Mouse (Mus musculus) megakaryocyte, adult 5-6 weeks (primary cell): ENCODE results near the gene Col5a1. TPM values are rescaled to one million over a fixed set of nuclear protein-coding genes. Genes with fewer than 3 reads are reported as not detected.

Experiments
- ATAC-seq: 2 replicates; pipeline ENCODE4 v1.8.0; 2016; ENCODE audit warnings: mild to moderate bottlenecking, inconsistent platforms; ENCODE audit not compliant: poor library complexity, severe bottlenecking
- total RNA-seq, 2 experiments: library from RNA; stranded (forward) in 1 of 2; stranded (reverse) in 1 of 2; fragments of 153-499, 151-499 nt in 1 of 2; fragments of 221-1000, 200-1000 nt in 1 of 2; gene quantifications; 2 replicates each; pipeline versions ENCODE4 v1.2.3 to v1.2.4; 2015 to 2017

Col5a1 gene
- total RNA-seq, 2 experiments from 2014 or later, result 1.1 to 2.2 TPM

DNA sequence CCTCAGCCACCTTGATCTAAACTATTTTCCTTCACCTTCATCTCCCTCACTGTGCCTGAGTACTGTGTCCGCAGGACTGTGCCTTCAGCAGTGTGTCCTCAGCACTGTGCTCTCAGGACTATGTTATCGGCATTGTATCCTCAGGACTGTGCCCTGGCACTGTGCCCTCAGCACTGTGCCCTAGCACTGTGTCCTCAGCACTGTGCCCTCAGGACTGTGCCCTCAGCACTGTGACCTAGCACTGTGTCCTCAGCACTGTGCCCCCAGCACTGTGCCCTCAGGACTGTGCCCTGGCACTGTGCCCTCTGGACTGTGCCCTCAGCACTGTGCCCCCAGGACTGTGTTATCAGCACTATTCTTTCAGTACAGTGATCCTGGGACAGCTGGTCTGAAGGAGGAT, 75.0 kb downstream of the Col5a1 start:
- no peak for ATAC-seq

GRCm38 (mm10) chr2:27962406-27962805, 76.2 kb downstream of the Col5a1 start:
- no peak for ATAC-seq

- no peak for ATAC-seq
These were observed 82.9 kb downstream of the Col5a1 start for GRCm38 (mm10) chr2:27969158-27969557.

DNA sequence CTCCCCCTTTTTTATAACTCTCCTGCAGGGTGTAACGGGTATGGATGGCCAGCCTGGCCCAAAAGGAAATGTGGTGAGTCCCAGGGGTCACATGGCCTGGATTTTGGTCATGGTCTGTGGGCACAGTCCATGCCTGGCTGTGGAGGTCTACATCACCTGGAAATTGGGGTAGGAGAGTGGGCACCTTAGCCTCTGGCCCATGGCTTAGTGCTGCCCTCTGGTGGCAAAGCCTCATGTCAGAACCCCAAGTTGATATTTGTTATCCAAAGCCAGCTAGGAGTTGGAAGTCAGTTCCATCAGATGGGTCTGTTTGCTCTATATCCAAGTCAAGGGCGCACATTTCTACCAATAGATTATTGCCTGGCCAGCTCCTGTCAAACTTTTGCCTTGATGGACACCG, 87.6 kb downstream of the Col5a1 start:
- no peak for ATAC-seq

GRCm38 (mm10) chr2:27975786-27976185, 89.6 kb downstream of the Col5a1 start:
- no peak for ATAC-seq

DNA sequence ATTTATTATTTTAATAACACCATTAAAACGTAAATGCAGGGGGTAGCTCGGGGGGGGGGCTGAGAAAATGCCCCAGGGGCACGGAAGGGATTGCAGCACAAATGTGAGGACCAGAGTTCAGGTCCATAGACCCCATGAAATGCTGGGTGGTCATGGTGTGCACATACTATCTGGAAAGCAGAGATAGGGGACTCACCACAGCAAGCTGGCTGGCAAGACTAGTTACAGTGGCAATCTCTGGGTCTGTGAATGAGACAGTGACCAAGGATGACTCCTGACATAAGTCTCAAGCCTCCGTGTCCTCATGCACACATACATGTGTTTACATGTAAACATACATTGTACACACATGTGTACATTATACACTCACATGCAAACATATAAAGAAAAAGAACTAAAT, 90.3 kb downstream of the Col5a1 start:
- no peak for ATAC-seq

GRCm38 (mm10) chr2:27981066-27981465, 94.8 kb downstream of the Col5a1 start:
- ATAC-seq, result no peak

DNA sequence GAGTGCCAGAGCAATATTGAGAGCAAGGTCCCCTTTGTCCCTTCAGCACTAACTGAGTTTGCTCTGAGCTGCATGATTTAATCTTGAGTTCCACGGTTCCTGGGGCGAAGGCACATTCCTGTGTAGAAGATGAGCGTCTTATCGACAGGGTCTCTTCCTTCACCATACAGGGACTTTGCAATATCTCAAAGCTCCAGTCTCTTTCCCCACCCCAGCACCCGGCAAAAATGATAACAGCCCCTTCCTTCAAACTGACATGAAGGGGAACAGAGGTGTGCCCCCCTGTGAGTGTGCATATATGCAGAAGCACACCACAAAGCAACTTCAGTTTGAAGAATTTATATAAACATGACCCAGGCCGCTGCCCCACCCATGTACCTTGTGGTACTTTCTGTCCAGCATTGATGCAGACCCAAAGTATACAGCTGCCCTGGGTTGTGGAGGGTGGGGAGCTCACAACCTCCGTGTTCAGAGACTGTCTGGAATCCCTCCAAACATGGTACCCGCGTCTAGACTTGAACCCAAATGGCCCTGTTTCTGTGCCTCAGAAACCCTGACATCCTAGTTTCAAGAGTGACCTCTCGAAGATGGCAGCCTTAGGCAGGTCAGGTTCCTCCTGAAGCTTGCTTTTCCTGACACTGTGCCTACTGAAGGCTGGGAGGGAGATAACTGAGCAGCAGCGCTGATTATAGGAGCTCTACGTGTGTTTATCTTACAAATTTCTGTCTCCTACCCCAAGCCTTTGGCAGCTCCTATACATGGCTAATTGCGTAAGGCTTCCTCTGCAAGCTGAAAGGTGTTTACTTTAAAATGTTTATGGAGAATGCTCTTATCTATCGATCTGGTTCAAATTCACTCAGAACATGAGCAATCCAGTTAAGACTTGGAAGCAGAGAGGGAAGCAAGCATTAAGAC, 95.7 kb downstream of the Col5a1 start:
- no peak for ATAC-seq

DNA sequence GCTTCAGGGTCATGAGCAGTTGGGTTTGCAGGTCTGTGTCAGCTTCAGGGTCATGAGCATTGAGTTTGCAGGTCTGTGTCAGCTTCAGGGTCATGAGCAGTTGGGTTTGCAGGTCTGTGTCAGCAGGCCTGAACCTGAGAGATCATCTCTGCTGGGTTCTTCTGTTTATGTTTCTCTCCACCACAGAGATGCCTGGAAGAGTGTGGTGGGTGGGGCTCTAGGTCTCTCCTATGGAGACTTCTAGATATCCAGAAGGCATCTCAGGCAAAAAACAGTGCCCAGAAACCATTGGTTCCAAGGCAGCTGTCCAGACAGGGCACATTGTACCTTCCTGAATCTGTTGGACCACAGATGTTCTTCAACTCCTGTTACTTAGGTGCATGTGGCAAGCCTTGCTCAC, 96.9 kb downstream of the Col5a1 start:
- ATAC-seq, result no peak

- peak; percentile 74 for ATAC-seq
These were observed 97.7 kb downstream of the Col5a1 start for GRCm38 (mm10) chr2:27983884-27984283.

DNA sequence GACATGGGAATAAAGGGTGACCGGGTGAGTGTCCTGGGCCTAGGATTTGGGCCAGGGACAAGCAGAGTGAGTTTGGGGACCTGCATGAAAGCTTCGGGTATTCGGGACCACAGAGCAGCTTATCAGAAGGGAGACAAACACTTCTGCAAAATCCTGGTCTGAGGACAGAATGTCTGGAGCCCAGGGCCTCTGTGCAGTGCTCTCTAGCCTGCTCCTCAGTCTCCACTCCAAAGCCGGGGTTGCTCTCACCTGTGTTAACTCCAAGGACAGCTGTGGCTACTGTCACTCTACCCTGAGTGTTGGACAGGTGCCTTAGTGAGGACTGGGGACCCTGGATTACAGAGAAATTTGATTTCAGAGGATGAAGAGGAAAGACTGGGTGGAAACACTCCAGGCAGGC, 100.5 kb downstream of the Col5a1 start:
- ATAC-seq, result no peak

DNA sequence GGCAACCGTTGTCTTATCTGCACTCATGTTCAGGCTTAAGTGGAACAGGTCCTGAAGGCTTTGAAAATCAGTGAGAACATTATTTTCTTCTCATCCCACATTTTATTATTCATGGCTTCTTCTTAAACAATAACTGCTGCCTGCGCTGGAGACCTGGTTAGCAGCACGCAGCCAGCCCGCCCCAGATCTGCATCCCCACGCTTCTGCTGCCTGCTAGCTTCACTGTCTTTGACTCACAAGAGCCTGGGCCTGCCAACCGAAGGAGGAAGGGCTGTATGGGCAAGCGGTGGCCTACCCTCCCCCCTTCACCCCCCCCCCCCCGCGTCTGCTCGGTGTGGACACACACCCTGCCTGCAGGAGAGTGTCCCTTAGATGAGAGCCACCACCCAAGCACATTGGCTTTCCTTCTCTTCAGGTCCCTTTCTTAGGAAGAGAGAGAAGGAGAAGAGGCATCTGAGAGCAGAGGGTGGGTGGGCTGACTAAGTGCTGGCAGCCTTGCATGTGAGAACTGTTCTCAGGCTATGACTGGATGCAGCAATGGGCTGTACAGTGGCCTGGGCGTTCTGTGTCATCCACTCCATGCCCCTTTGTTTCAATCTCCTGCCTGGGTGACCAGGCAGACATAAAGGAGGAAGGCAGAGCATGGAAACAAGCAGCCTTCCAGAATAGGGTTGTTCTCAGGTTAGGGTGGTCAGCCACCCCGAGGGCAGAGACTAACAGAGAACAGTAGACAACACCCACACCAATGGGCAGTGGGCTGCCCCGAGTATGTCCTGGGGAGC, 104.4 kb downstream of the Col5a1 start:
- no peak for ATAC-seq

DNA sequence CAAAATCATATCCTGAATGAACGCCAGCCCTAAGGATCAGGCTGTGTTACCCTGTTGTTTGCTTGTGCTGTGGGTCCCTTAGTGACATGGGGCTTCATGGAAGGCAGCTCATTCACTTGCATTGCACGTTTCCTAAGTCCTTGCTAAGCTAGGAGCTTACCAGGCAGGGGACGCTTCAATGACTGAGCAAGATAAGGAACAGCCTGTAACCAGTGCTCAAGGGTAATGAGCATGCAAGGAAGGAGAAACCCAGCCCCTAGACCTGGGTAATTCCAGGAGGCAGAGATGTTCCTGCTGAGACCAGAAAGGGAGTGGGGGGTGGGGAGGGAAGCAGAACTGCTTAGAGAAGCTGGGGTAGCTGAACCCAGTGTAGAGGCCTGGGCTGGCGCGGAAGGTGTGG, 107.2 kb downstream of the Col5a1 start:
- no peak for ATAC-seq

DNA sequence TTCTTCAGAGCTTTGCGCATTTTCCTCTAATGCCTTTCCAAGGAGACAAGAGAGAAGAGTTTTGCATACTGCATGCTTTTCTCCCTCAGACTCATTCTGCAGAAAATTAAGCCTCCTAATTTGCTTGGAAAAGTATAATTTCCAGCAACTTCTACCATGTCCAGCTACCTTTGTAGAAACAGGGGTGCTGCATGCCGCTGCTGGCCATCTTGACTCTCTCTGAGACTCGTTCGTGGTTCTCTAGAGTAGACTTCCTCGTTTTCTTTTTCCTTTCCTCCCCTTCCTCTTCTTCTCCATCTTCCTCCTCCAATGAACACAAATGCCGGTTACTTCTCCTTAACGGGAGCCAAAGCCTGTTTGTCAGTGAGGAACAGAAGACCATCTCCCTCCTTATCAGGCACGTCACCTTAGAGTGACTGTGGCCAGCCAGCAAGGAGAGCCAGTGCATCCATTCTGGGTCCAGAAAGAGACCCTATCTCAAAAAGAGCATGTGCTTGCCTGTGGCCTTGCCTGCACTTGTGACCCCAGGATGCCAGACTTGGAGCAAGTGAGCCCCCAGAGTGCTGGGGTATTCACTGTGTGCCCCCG, 113.9 kb downstream of the Col5a1 start:
- peak; percentile 41; the same call in 1 of the 2 replicates for ATAC-seq

DNA sequence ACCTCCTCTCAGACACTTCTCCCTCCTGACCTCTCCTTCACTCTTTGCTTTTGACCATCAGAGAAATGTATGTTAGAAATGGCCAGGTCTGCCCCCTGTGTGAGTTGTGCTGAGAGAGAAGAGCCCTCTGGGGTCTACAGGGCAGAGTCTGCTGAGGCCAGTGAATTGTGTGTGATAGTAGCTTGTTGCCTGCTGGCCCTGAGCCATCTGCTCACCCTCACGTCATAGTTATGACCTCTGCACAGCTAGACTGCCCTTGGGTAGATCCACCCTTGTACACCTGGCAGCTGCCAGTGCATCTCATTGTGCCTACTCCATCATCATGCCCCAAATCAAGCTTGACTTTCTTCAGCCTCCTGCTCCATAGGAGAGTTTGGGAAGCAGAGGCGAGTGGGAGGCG, 114.4 kb downstream of the Col5a1 start:
- no peak for ATAC-seq

- ATAC-seq, result no peak
These were observed 115.0 kb downstream of the Col5a1 start for GRCm38 (mm10) chr2:28001206-28001605.

- ATAC-seq, result no peak
These were observed 119.0 kb downstream of the Col5a1 start for GRCm38 (mm10) chr2:28005187-28005586.

- no peak for ATAC-seq
These were observed 122.0 kb downstream of the Col5a1 start for GRCm38 (mm10) chr2:28008261-28008660.

GRCm38 (mm10) chr2:28012367-28012766, 126.1 kb downstream of the Col5a1 start:
- ATAC-seq, result no peak

DNA sequence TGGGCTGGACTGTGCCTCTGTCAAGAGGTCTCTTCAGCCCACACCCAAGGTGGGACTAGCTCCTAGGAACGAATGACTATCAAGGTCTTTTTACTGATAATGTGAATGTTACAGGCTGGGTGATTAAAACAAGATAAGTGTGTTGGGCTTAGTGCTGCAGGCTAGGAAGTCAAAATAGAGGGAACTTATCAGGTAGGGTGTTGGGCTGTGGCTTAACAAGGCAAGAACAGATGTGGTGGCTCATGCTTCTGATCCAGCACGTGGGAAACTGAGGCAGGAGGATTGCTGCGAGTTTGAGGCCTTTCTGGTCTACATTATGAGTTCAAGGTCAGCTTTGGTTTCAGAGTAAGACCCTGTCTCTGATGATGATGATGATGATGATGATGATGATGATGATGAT, 128.6 kb downstream of the Col5a1 start:
- no peak for ATAC-seq

DNA sequence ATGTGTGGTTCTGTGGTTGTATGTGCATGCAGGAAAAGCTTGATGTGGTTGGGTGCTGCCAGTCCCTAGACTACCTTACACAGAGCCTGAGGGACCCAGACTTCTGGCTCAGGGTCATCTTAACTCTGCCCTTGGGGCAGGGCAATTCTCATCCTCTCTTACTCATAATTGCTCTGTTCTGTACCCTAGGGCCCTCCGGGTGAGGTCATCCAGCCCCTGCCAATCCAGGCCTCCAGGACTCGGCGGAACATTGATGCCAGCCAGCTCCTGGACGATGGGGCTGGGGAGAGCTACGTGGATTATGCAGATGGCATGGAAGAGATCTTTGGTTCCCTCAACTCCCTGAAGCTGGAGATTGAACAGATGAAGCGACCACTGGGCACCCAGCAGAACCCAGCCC, 138.2 kb downstream of the Col5a1 start:
- no peak for ATAC-seq

DNA sequence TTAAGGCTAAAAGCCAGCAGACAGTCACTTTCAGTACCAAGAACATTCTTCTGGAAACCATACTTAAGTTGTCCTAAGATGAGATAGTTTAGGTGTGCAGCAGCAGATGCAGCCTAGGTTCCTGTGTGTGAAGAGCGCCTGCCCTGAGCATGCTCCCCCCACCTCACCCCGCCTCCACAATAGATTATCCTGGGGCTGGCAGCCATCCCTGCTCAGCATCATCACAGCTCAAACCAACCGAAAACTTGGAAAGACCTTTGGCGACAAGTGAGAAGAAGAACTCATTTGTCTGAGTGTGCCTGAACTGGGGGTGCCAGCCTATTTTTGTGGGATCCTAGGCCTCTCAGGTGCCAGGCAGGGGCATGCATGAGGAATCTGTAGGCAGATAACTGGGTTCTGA, 139.6 kb downstream of the Col5a1 start:
- no peak for ATAC-seq
